Mouse (Mus musculus) intestine, postnatal 0 days (tissue): Measurements from ENCODE around the gene Rassf7. TPM values are rescaled to one million over a fixed set of nuclear protein-coding genes. Genes with fewer than 3 reads are reported as not detected.

Experiments used
- ATAC-seq: fragments of 200-750 bp; cut with Nextera tagmentation; 2 replicates; pipeline ENCODE4 v1.8.0; 2017; ENCODE audit warnings: mild to moderate bottlenecking, moderate TSS enrichment, moderate library complexity
- H3K27ac ChIP-seq: fragments of 300-500 bp; sonication (generic); 2 replicates; pipeline ENCODE4 v1.5.1; 2014; ENCODE audit warnings: mild to moderate bottlenecking, low read depth, low read length, moderate library complexity
- H3K27me3 ChIP-seq: fragments of 300-500 bp; sonication (generic); replicated peaks from 2 replicates; pipeline ENCODE4 v1.6.1; 2014; ENCODE audit warnings: low read length, mixed read lengths; ENCODE audit not compliant: control insufficient read depth, insufficient read depth
- H3K36me3 ChIP-seq: fragments of 300-500 bp; sonication (generic); 2 replicates; pipeline ENCODE4 v1.6.1; 2014; ENCODE audit warnings: mild to moderate bottlenecking, moderate library complexity; ENCODE audit not compliant: control insufficient read depth, insufficient read depth
- H3K4me1 ChIP-seq: fragments of 300-500 bp; sonication (generic); replicated peaks from 2 replicates; pipeline ENCODE4 v1.6.1; 2014; ENCODE audit warnings: antibody characterized with exemption, low read length, mixed read lengths; ENCODE audit not compliant: control insufficient read depth, insufficient read depth
- H3K4me2 ChIP-seq: fragments of 300-500 bp; sonication (generic); replicated peaks from 2 replicates; pipeline ENCODE4 v1.6.1; 2014; ENCODE audit warnings: low read depth, mild to moderate bottlenecking, moderate library complexity
- H3K4me3 ChIP-seq: fragments of 300-500 bp; sonication (generic); 2 replicates; pipeline ENCODE4 v1.5.1; 2014; ENCODE audit warnings: low read depth, low read length
- H3K9ac ChIP-seq: fragments of 300-500 bp; sonication (generic); 2 replicates; pipeline ENCODE4 v1.6.1; 2014; ENCODE audit warnings: mild to moderate bottlenecking, low read depth, low read length
- H3K9me3 ChIP-seq: fragments of 300-500 bp; sonication (generic); 2 replicates; pipeline ENCODE4 v1.6.1; 2016; ENCODE audit warnings: mixed run types; ENCODE audit not compliant: control insufficient read depth
- CTCF ChIP-seq: sonication (generic); IDR thresholded peaks from 2 replicates; pipeline ENCODE4 v1.5.1; 2016; ENCODE audit warnings: low read depth, mild to moderate bottlenecking, control low read depth, antibody characterized with exemption, moderate library complexity
- WGBS: fragments of 180-500 bp; shearing (Covaris S2); extraction: QIAGEN DNeasy Blood & Tissue Kit; methylation state at CpG from one replicate; pipeline ENCODE4 v1.1.7; 2014; 5-methylcytosine and 5-hydroxymethylcytosine counted together
- microRNA counts: library from miRNA; unstranded; fragments of <30 nt; microRNA quantifications from one replicate; lab custom pipeline; 2016
- microRNA-seq: library from miRNA; unstranded; fragments of <30 nt; microRNA quantifications from one replicate; pipeline ENCODE4, GENCODE M21; 2016
- polyA plus RNA-seq: library from polyadenylated mRNA; unstranded; fragments of >200 nt; fragmentation: Nextera tagmentation; extraction: Ambion mirVana; gene quantifications from 2 replicates; pipeline ENCODE4 v1.2.1, GENCODE M21; 2015

Gene Rassf7
- polyA plus RNA-seq, 1 experiment from 2014 or later: 47.6 TPM

DNA sequence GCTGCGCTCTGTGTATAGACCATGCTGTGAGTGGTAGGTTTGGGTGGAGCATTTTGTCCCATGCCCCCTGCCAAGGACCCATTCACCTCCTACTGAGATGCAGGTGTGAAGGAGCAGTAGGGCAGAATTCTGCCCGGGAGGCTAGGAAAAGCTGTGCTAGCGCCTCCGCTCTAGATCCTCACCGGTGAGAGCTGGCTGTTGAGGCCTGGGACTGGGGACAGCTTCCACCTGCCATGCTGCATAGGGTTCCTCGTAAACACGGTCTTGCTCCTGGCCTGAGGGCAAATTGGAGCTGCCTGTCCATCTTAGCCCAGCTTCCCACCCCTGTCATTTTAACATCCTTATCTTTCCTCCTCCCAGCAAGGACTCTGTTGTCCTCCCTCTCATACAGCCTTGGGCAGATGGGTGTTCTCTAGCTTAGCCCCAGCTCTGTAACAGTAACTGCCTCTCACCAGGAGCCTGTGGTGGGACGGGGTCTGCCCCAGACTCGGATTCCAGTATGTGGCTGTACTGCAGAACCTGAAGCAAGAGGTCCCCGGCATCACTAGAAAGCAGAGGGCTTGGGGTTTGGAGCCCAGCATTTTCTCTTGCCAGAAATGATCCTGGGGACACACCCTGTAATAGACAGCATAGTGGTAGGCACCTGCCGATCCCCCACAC, 48.5 kb downstream of the Rassf7 start:
- Histone ChIP-seq H3K4me1 (peaks cover 3% of the 10 kb centered on the region; the same call in 1 of the 2 replicates), H3K36me3 (peaks cover 61% of the 10 kb centered on the region), H3K4me2 (peak overlapping the region; percentile 80), H3K9me3 (no peaks in the 10 kb centered on the region), H3K4me3 (no peak overlapping the region), H3K27ac (no peak overlapping the region), H3K9ac (no peak overlapping the region), H3K27me3 (no peaks in the 10 kb centered on the region)
- TF ChIP-seq CTCF: no peak
- ATAC-seq: no peak
- WGBS: 67% methylated on average over 11 of the region's 11 CpGs

DNA sequence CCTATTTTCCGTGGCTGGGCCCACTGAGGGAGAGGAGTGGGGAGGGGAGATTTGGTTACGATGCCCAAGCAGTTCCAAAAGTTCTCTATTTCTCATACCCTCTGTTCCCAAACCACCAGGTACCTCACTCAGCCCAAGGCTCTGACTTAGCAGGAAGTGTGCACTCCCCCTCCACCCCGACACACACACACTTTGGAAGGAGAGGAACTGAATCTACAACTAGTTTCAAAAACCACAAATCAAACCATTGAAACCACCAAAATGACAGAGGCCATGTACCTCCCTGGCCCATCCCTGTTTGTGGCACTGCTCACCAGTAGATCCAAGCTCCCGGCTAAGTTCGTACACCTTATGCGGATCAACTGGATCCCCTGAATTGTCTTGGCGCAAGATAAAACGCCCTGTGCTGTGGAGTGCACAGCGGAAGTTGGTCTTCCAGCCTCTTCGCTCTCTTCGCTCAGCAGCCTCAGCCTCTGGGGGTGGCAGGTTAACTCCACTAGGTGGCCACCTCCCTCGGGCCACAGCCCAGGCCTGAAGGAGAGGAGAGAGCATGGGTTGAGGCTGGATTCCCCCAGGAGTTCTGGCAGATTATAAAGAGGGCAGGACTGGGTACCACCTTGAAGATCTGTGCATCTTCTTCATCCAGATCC, 49.2 kb downstream of the Rassf7 start:
- Histone ChIP-seq H3K27me3 (no peaks in the 10 kb centered on the region), H3K36me3 (peaks cover 58% of the 10 kb centered on the region), H3K4me2 (peak overlapping the region; percentile 80), H3K4me1 (peaks cover 3% of the 10 kb centered on the region; the same call in 1 of the 2 replicates), H3K9ac (peak overlapping the region; percentile 26; the same call in 1 of the 2 replicates), H3K4me3 (peak overlapping the region; percentile 70), H3K9me3 (no peaks in the 10 kb centered on the region), H3K27ac (peak overlapping the region; percentile 68; the same call in 1 of the 2 replicates)
- WGBS: 29% methylated on average over 12 of the region's 12 CpGs
- ATAC-seq: peak; percentile 52
- TF ChIP-seq CTCF: peak; percentile 83

DNA sequence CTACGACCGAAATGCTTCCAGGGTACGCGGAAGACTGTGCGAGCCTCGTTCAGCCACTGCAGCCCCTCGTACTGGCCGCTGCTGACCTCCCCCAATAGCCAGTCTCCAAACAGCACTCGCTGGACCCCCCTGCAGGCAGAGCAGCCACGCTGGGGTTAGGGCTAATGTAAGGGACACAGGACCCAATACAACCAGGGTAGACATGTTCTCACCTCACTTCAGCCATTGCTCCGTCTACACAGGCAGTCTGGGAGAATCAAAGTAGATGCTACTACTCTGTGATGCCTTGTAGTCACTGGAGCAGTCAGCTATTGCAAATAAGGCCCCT, 49.7 kb downstream of the Rassf7 start:
- WGBS: 40% methylated on average over 11 of the region's 11 CpGs
- Histone ChIP-seq H3K9me3 (no peaks in the 10 kb centered on the region), H3K27ac (peak overlapping the region; percentile 68), H3K4me2 (peak overlapping the region; percentile 80), H3K27me3 (no peaks in the 10 kb centered on the region), H3K36me3 (peaks cover 55% of the 10 kb centered on the region), H3K4me1 (peaks cover 3% of the 10 kb centered on the region; the same call in 1 of the 2 replicates), H3K4me3 (peak overlapping the region; percentile 70), H3K9ac (peak overlapping the region; percentile 26; the same call in 1 of the 2 replicates)
- TF ChIP-seq CTCF: no peak
- peak; percentile 12; the same call in 1 of the 2 replicates for ATAC-seq

DNA sequence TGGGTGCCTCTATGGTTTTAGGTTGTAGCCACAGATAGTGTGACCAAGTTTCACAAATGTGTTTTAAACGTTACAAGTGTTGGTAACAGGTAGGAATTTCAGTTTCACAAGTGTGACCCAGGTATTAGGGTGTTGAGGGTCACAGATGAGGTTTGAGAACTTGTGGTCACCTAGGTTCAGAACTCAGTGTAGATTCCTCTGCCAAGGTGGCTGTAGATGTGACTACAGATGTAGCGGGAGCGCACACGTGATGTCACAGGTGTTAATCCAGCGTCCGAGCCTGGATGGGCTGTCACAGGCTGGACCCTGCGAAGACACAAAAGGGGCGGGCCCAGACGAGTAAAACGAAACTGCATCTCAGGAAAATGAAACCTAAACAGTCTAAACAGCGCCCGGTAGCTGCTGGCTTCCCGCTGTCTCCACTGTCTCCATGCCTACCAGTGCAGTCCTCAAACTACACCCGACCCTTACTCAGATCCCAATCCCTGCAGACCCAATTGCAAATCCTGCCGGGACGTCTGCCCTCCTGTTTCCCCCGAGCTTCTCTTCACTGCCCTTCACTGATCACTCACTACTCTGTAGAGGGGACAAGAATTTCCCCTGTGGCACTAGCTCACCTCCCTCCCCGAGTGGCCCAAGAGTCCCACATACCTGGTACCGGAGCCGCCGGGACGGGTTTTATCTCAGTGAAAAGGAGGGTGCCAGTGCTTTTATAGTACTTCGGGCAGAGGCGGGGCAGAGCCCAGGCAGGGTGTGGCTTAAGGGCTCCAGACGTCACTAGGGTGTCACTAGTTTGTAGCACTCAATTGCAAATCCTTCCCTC, 50.3 kb downstream of the Rassf7 start, which contains the start of gene Irf7:
Gene Irf7 (minus strand): TSS at position 743 of the 823 bp plus-strand sequence.
- H3K4me2 ChIP-seq: peak within 1 kb of the TSS; percentile 80
- peak within 1 kb of the TSS; percentile 82 for H3K27ac ChIP-seq
- H3K27me3 ChIP-seq: no peaks in the 10 kb centered on the region
- ATAC-seq: peak; percentile 74
- no peak for TF ChIP-seq CTCF
- H3K4me3 ChIP-seq: peak within 1 kb of the TSS; percentile 70
- H3K9me3 ChIP-seq: no peaks in the 10 kb centered on the region
- WGBS: 4% methylated on average over 25 of the region's 25 CpGs
- peaks cover 3% of the 10 kb centered on the region; the same call in 1 of the 2 replicates for H3K4me1 ChIP-seq
- peaks cover 49% of the 10 kb centered on the region for H3K36me3 ChIP-seq
- H3K9ac ChIP-seq: peak within 1 kb of the TSS; percentile 79

MicroRNAs encoded within 50 kb of the gene (microRNA counts, 519-probe panel; counts per million panel counts)
- 4,121 counts per million, percentile 58 among the panel's probes with 10 or more counts for microRNA mmu-miR-210 (lab: Ali Mortazavi, UCI)

Small RNA genes lying within 50 kb of the gene (microRNA-seq; reads per million reads assigned to microRNA genes)
- gene Mir210: 449 reads per million, percentile 67 among the genes with 10 or more reads in this experiment

Other genes starting within 250 kb of the Rassf7 start
- gene Ifitm1, start 248.6 kb upstream of the Rassf7 start, polyA plus RNA-seq: 122 and 133 TPM in 2 replicates
- 324 and 334 TPM in 2 replicates for gene Ifitm3, start 205.1 kb upstream of the Rassf7 start, polyA plus RNA-seq
- 0.93 and 1.0 TPM in 2 replicates for gene Ifitm6, start 197.9 kb upstream of the Rassf7 start, polyA plus RNA-seq
- gene Gm17387, start 186.7 kb upstream of the Rassf7 start, polyA plus RNA-seq: not detected in 2 replicates
- gene B4galnt4, start 154.8 kb upstream of the Rassf7 start, polyA plus RNA-seq: 1.9 and 2.9 TPM in 2 replicates
- gene Pkp3, start 137.6 kb upstream of the Rassf7 start, polyA plus RNA-seq: 35.3 and 38.6 TPM in 2 replicates
- gene Sigirr, start 115.3 kb upstream of the Rassf7 start, polyA plus RNA-seq: 42.1 and 43.2 TPM in 2 replicates
- 46.8 and 50.1 TPM in 2 replicates for gene Ano9, start 98.1 kb upstream of the Rassf7 start, polyA plus RNA-seq
- 36.6 and 37.7 TPM in 2 replicates for gene Ptdss2, start 93.5 kb upstream of the Rassf7 start, polyA plus RNA-seq
- 133 and 141 TPM in 2 replicates for gene Rnh1, start 43.0 kb upstream of the Rassf7 start, polyA plus RNA-seq
- 71.8 and 72.3 TPM in 2 replicates for gene Hras, start 21.9 kb upstream of the Rassf7 start, polyA plus RNA-seq
- 3.2 and 3.7 TPM in 2 replicates for gene Lrrc56, start 21.7 kb upstream of the Rassf7 start, polyA plus RNA-seq
- gene Lmntd2, start 1.8 kb upstream of the Rassf7 start, polyA plus RNA-seq: 2.7 and 3.4 TPM in 2 replicates
- 24.7 and 27.8 TPM in 2 replicates for gene Phrf1, start 12.9 kb downstream of the Rassf7 start, polyA plus RNA-seq
- gene Irf7, start 50.6 kb downstream of the Rassf7 start, polyA plus RNA-seq: 120 and 124 TPM in 2 replicates
- gene Cdhr5, start 60.9 kb downstream of the Rassf7 start, polyA plus RNA-seq: 914 and 971 TPM in 2 replicates
- gene Sct, start 63.3 kb downstream of the Rassf7 start, polyA plus RNA-seq: 348 and 368 TPM in 2 replicates
- 0.33 and 0.38 TPM in 2 replicates for gene Drd4, start 76.1 kb downstream of the Rassf7 start, polyA plus RNA-seq
- gene Deaf1, start 111.8 kb downstream of the Rassf7 start, polyA plus RNA-seq: 52.8 and 55.7 TPM in 2 replicates
- 21.8 and 23.3 TPM in 2 replicates for gene Tmem80, start 111.9 kb downstream of the Rassf7 start, polyA plus RNA-seq
- gene Eps8l2, start 123.0 kb downstream of the Rassf7 start, polyA plus RNA-seq: 234 and 248 TPM in 2 replicates
- gene Taldo1, start 176.3 kb downstream of the Rassf7 start, polyA plus RNA-seq: 706 and 711 TPM in 2 replicates
- 34.3 and 37.1 TPM in 2 replicates for gene Gatd1, start 198.3 kb downstream of the Rassf7 start, polyA plus RNA-seq
- 2.7 and 3.3 TPM in 2 replicates for gene Cend1, start 213.6 kb downstream of the Rassf7 start, polyA plus RNA-seq
- 65.8 and 67.7 TPM in 2 replicates for gene Slc25a22, start 222.0 kb downstream of the Rassf7 start, polyA plus RNA-seq
- 1.4 and 1.6 TPM in 2 replicates for gene Pidd1, start 228.2 kb downstream of the Rassf7 start, polyA plus RNA-seq
- gene Rplp2, start 231.5 kb downstream of the Rassf7 start, polyA plus RNA-seq: 968 and 992 TPM in 2 replicates
- gene Pnpla2, start 239.3 kb downstream of the Rassf7 start, polyA plus RNA-seq: 75.5 and 79.4 TPM in 2 replicates
- 12.6 and 12.7 TPM in 2 replicates for gene Cracr2b, start 245.2 kb downstream of the Rassf7 start, polyA plus RNA-seq